Mouse (Mus musculus): ENCODE data around the gene Mrps18b. TPM values are rescaled to one million over a fixed set of nuclear protein-coding genes. Genes with fewer than 3 reads are reported as not detected.

Mrps18b gene
- polyA plus RNA-seq, 2 experiments: 62.7 to 68.0 TPM

- Histone ChIP-seq H3K9ac (ENCODE audit: low read depth, low read length, severe bottlenecking) (no peak overlapping the region), H3K27ac (replicated peaks; ENCODE audit: low read depth, low read length) (no peak overlapping the region), H3K27me3 (ENCODE audit: control insufficient read depth, insufficient read depth, low read length) (no peaks in the 10 kb centered on the region), H3K36me3 (ENCODE audit: control insufficient read depth, insufficient read depth, low read length) (peaks cover 60% of the 10 kb centered on the region), H3K4me2 (replicated peaks; ENCODE audit: low read depth, low read length, severe bottlenecking) (no peak overlapping the region), H3K4me1 (ENCODE audit: control insufficient read depth, insufficient read depth, low read length) (no peaks in the 10 kb centered on the region), H3K9me3 (ENCODE audit: control insufficient read depth, low read length) (no peaks in the 10 kb centered on the region), H3K4me3 (replicated peaks; ENCODE audit: low read length) (no peak overlapping the region)
- DNase-seq (ENCODE audit: low spot score) (no peak), ATAC-seq (ENCODE audit: low FRiP score, low read depth) (no peak)
- 94% methylated on average over 2 of the region's 2 CpGs for WGBS
- TF ChIP-seq POLR2A (IDR thresholded peaks at IDR 0.05; ENCODE audit: borderline replicate concordance, extremely low read depth, insufficient read depth, insufficient read length): no peak
Observed at GRCm38 (mm10) chr17:35929534-35929933, 13.3 kb upstream of the Mrps18b start.

GRCm38 (mm10) chr17:35927471-35927870 is 11.3 kb upstream of the Mrps18b start:
- H3K27ac ChIP-seq (replicated peaks; ENCODE audit: low read depth, low read length): no peak overlapping the region
- WGBS: 86% methylated on average over 1 of the region's 1 CpGs
- no peaks in the 10 kb centered on the region for H3K9me3 ChIP-seq (ENCODE audit: control insufficient read depth, low read length)
- ATAC-seq (ENCODE audit: low FRiP score, low read depth): no peak
- TF ChIP-seq POLR2A (IDR thresholded peaks at IDR 0.05; ENCODE audit: borderline replicate concordance, extremely low read depth, insufficient read depth, insufficient read length): no peak
- H3K4me1 ChIP-seq (ENCODE audit: control insufficient read depth, insufficient read depth, low read length): no peaks in the 10 kb centered on the region
- H3K9ac ChIP-seq (ENCODE audit: low read depth, low read length, severe bottlenecking): no peak overlapping the region
- no peak overlapping the region for H3K4me3 ChIP-seq (replicated peaks; ENCODE audit: low read length)
- H3K27me3 ChIP-seq (ENCODE audit: control insufficient read depth, insufficient read depth, low read length): no peaks in the 10 kb centered on the region
- peaks cover 78% of the 10 kb centered on the region for H3K36me3 ChIP-seq (ENCODE audit: control insufficient read depth, insufficient read depth, low read length)
- H3K4me2 ChIP-seq (replicated peaks; ENCODE audit: low read depth, low read length, severe bottlenecking): no peak overlapping the region
- no peak for DNase-seq (ENCODE audit: low spot score)

DNA sequence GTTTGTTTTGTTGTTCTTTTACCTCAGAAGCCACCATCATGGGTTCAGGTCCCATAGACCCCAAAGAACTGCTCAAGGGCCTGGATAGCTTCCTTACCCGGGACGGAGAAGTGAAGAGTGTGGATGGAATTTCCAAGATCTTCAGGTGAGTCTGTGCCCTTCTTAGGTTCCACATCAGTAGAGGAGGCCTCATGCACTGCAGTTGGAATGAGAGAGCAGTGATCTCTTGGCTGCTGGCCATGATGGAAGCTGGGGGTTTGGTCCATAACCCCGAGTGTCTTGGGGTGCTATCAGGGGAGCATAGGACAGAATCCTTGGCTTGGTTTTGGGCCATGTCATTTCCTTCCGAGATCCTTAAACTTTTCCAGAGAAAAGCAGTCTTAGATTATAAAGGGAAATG is 7.1 kb upstream of the Mrps18b start:
- Histone ChIP-seq H3K9me3 (ENCODE audit: control insufficient read depth, low read length) (no peaks in the 10 kb centered on the region), H3K4me3 (replicated peaks; ENCODE audit: low read length) (no peak overlapping the region), H3K27ac (replicated peaks; ENCODE audit: low read depth, low read length) (no peak overlapping the region), H3K4me1 (ENCODE audit: control insufficient read depth, insufficient read depth, low read length) (peaks cover 11% of the 10 kb centered on the region), H3K4me2 (replicated peaks; ENCODE audit: low read depth, low read length, severe bottlenecking) (no peak overlapping the region), H3K36me3 (ENCODE audit: control insufficient read depth, insufficient read depth, low read length) (peaks cover 65% of the 10 kb centered on the region), H3K9ac (ENCODE audit: low read depth, low read length, severe bottlenecking) (no peak overlapping the region), H3K27me3 (ENCODE audit: control insufficient read depth, insufficient read depth, low read length) (no peaks in the 10 kb centered on the region)
- no peak for TF ChIP-seq POLR2A (IDR thresholded peaks at IDR 0.05; ENCODE audit: borderline replicate concordance, extremely low read depth, insufficient read depth, insufficient read length)
- no peak for ATAC-seq (ENCODE audit: low FRiP score, low read depth)
- DNase-seq (ENCODE audit: low spot score): no peak
- 88% methylated on average over 4 of the region's 4 CpGs for WGBS

GRCm38 (mm10) chr17:35922566-35922965 is 6.4 kb upstream of the Mrps18b start:
- Histone ChIP-seq H3K9me3 (ENCODE audit: control insufficient read depth, low read length) (no peaks in the 10 kb centered on the region), H3K9ac (ENCODE audit: low read depth, low read length, severe bottlenecking) (no peak overlapping the region), H3K27me3 (ENCODE audit: control insufficient read depth, insufficient read depth, low read length) (no peaks in the 10 kb centered on the region), H3K4me1 (ENCODE audit: control insufficient read depth, insufficient read depth, low read length) (peaks cover 11% of the 10 kb centered on the region), H3K27ac (replicated peaks; ENCODE audit: low read depth, low read length) (no peak overlapping the region), H3K36me3 (ENCODE audit: control insufficient read depth, insufficient read depth, low read length) (peaks cover 62% of the 10 kb centered on the region), H3K4me3 (replicated peaks; ENCODE audit: low read length) (no peak overlapping the region), H3K4me2 (replicated peaks; ENCODE audit: low read depth, low read length, severe bottlenecking) (no peak overlapping the region)
- 86% methylated on average over 3 of the region's 3 CpGs for WGBS
- TF ChIP-seq POLR2A (IDR thresholded peaks at IDR 0.05; ENCODE audit: borderline replicate concordance, extremely low read depth, insufficient read depth, insufficient read length): no peak
- no peak for ATAC-seq (ENCODE audit: low FRiP score, low read depth)
- DNase-seq (ENCODE audit: low spot score): no peak

GRCm38 (mm10) chr17:35921710-35922109 is 5.5 kb upstream of the Mrps18b start:
- H3K27me3 ChIP-seq (ENCODE audit: control insufficient read depth, insufficient read depth, low read length): no peaks in the 10 kb centered on the region
- H3K9me3 ChIP-seq (ENCODE audit: control insufficient read depth, low read length): no peaks in the 10 kb centered on the region
- H3K27ac ChIP-seq (replicated peaks; ENCODE audit: low read depth, low read length): no peak overlapping the region
- peaks cover 63% of the 10 kb centered on the region for H3K36me3 ChIP-seq (ENCODE audit: control insufficient read depth, insufficient read depth, low read length)
- H3K9ac ChIP-seq (ENCODE audit: low read depth, low read length, severe bottlenecking): no peak overlapping the region
- ATAC-seq (ENCODE audit: low FRiP score, low read depth) (no peak), DNase-seq (ENCODE audit: low spot score) (no peak)
- no peak for TF ChIP-seq POLR2A (IDR thresholded peaks at IDR 0.05; ENCODE audit: borderline replicate concordance, extremely low read depth, insufficient read depth, insufficient read length)
- 82% methylated on average over 4 of the region's 4 CpGs for WGBS
- peaks cover 11% of the 10 kb centered on the region for H3K4me1 ChIP-seq (ENCODE audit: control insufficient read depth, insufficient read depth, low read length)
- H3K4me2 ChIP-seq (replicated peaks; ENCODE audit: low read depth, low read length, severe bottlenecking): no peak overlapping the region
- no peak overlapping the region for H3K4me3 ChIP-seq (replicated peaks; ENCODE audit: low read length)

Measured in limb, embryonic 14.5 days (tissue).